In genomic region chr19:40178311-40178710, GRCm38 (mm10) we compare ENCODE assay signal across 23 mouse cellular contexts. TPM values are rescaled to one million over a fixed set of nuclear protein-coding genes. Genes with fewer than 3 reads are reported as not detected.
"Had no signal": no experiment of that assay in that cellular context is flagged by ENCODE, and none has a peak within 500 bp of the region (broad histone marks: within the 10 kb centered on the region; RNA-seq: fewer than 3 reads in every experiment).

No protein-coding gene starts in this region.

- H3K36me3 ChIP-seq: liver, embryonic 15.5 days; lung, embryonic 15.5 days; midbrain, embryonic 10.5 days; midbrain, embryonic 13.5 days had no signal

- H3K4me2 ChIP-seq: liver, embryonic 11.5 days; liver, embryonic 15.5 days; lung, embryonic 15.5 days; midbrain, embryonic 13.5 days had no signal

- H3K4me1 ChIP-seq: liver, embryonic 15.5 days; lung, embryonic 15.5 days; megakaryocyte, embryonic 14.5 days; midbrain, embryonic 10.5 days; midbrain, embryonic 13.5 days had no signal

- H3K9me3 ChIP-seq: liver, embryonic 15.5 days; lung, embryonic 15.5 days; megakaryocyte, embryonic 14.5 days; midbrain, embryonic 10.5 days; midbrain, embryonic 13.5 days had no signal

- H3K27me3 ChIP-seq: liver, embryonic 15.5 days; lung, embryonic 15.5 days; megakaryocyte, embryonic 14.5 days; midbrain, embryonic 13.5 days had no signal

- H3K4me3 ChIP-seq: left cerebral cortex, adult 2 months; liver, embryonic 15.5 days; lung, embryonic 15.5 days; megakaryocyte, embryonic 14.5 days; midbrain, embryonic 10.5 days; midbrain, embryonic 13.5 days had no signal

- H3K9ac ChIP-seq: liver, embryonic 15.5 days; lung, embryonic 15.5 days; midbrain, embryonic 13.5 days had no signal

- H3K27ac ChIP-seq: kidney, postnatal 0 days; left cerebral cortex, adult 2 months; liver, embryonic 15.5 days; lung, embryonic 15.5 days; midbrain, embryonic 10.5 days; midbrain, embryonic 13.5 days had no signal

- ATAC-seq: midbrain, embryonic 13.5 days had no signal

- DNase-seq: kidney, postnatal 25 days; layer of hippocampus, postnatal 36 days; lung, adult 18-20 months; lung, postnatal 10 days; lung, postnatal 36 days; thymus, adult 2 months; thymus, postnatal 14 days; thymus, postnatal 4 days had no signal

RNA-seq across cellular contexts. Expression of gene Cyp2c70, which starts 8.8 kb away (rescaled TPM):
- total RNA-seq: midbrain, postnatal 0 days had no signal
- polyA plus RNA-seq: kidney, postnatal 0 days; limb, embryonic 11.5 days; limb, embryonic 14.5 days; lung, embryonic 15.5 days; midbrain, embryonic 10.5 days; midbrain, embryonic 13.5 days; midbrain, postnatal 0 days; neural tube, embryonic 11.5 days; neural tube, embryonic 14.5 days; small intestine, adult 2 months; spleen, adult 2 months had no signal
